Mouse (Mus musculus): Measurements from ENCODE around the gene Zdhhc13. TPM values are rescaled to one million over a fixed set of nuclear protein-coding genes. Genes with fewer than 3 reads are reported as not detected.

Zdhhc13 gene
- polyA plus RNA-seq, 1 experiment from 2014 or later = 39.8 TPM

- 85% methylated on average over 3 of the region's 3 CpGs for WGBS
- Histone ChIP-seq H3K4me2 (0 out of 2 replicates have a peak overlapping the region, but pooled peaks have one; percentile 73), H3K9me3 (no peaks in the 10 kb centered on the region), H3K4me3 (no peak overlapping the region), H3K9ac (no peak overlapping the region), H3K4me1 (replicated peaks) (peaks cover 28% of the 10 kb centered on the region), H3K27ac (replicated peaks) (no peak overlapping the region), H3K27me3 (no peaks in the 10 kb centered on the region), H3K36me3 (0 out of 2 replicates have a peak, but pooled peaks cover 5% of the 10 kb centered on the region)
- no peak for ATAC-seq (ENCODE audit: low read depth)
Observed at GRCm38 (mm10) chr7:48791412-48791811, 2.6 kb downstream of the Zdhhc13 start.

GRCm38 (mm10) chr7:48795130-48795529 is 6.3 kb downstream of the Zdhhc13 start:
- Histone ChIP-seq H3K36me3 (peaks cover 12% of the 10 kb centered on the region), H3K4me3 (no peak overlapping the region), H3K9ac (no peak overlapping the region), H3K4me2 (no peak overlapping the region), H3K27me3 (no peaks in the 10 kb centered on the region), H3K4me1 (replicated peaks) (peaks cover 15% of the 10 kb centered on the region), H3K9me3 (no peaks in the 10 kb centered on the region), H3K27ac (replicated peaks) (no peak overlapping the region)
- ATAC-seq (ENCODE audit: low read depth) = no peak
- WGBS = 84% methylated on average over 3 of the region's 3 CpGs

GRCm38 (mm10) chr7:48803381-48803780 is 14.6 kb downstream of the Zdhhc13 start:
- Histone ChIP-seq H3K36me3 (peaks cover 59% of the 10 kb centered on the region), H3K9me3 (no peaks in the 10 kb centered on the region)
- WGBS = 74% methylated on average over 7 of the region's 7 CpGs

GRCm38 (mm10) chr7:48806587-48806986 is 17.8 kb downstream of the Zdhhc13 start:
- Histone ChIP-seq H3K27me3 (no peaks in the 10 kb centered on the region), H3K4me2 (no peak overlapping the region), H3K9me3 (no peaks in the 10 kb centered on the region), H3K36me3 (peaks cover 75% of the 10 kb centered on the region), H3K9ac (no peak overlapping the region), H3K4me3 (no peak overlapping the region), H3K27ac (replicated peaks) (no peak overlapping the region), H3K4me1 (replicated peaks) (no peaks in the 10 kb centered on the region)
- 88% methylated on average over 4 of the region's 4 CpGs for WGBS
- no peak for ATAC-seq (ENCODE audit: low read depth)

More at GRCm38 (mm10) chr7:48803381-48803780, 14.6 kb downstream of the Zdhhc13 start:
- no peak overlapping the region for H3K9ac ChIP-seq
- no peak overlapping the region for H3K4me2 ChIP-seq
- no peak overlapping the region for H3K4me3 ChIP-seq
- no peak for ATAC-seq (ENCODE audit: low read depth)
- no peaks in the 10 kb centered on the region for H3K27me3 ChIP-seq
- no peaks in the 10 kb centered on the region for H3K4me1 ChIP-seq (replicated peaks)
- no peak overlapping the region for H3K27ac ChIP-seq (replicated peaks)

GRCm38 (mm10) chr7:48810652-48811051 is 21.8 kb downstream of the Zdhhc13 start:
- no peak for ATAC-seq (ENCODE audit: low read depth)
- no peaks in the 10 kb centered on the region for H3K4me1 ChIP-seq (replicated peaks)
- no peak overlapping the region for H3K9ac ChIP-seq
- WGBS = 93% methylated on average over 1 of the region's 1 CpGs
- no peak overlapping the region for H3K27ac ChIP-seq (replicated peaks)
- no peaks in the 10 kb centered on the region for H3K27me3 ChIP-seq
- no peak overlapping the region for H3K4me3 ChIP-seq
- H3K9me3 ChIP-seq = no peaks in the 10 kb centered on the region
- peaks cover 71% of the 10 kb centered on the region for H3K36me3 ChIP-seq
- no peak overlapping the region for H3K4me2 ChIP-seq

- Histone ChIP-seq H3K9ac (no peak overlapping the region), H3K4me3 (no peak overlapping the region), H3K27me3 (no peaks in the 10 kb centered on the region), H3K4me1 (replicated peaks) (no peaks in the 10 kb centered on the region), H3K27ac (replicated peaks) (no peak overlapping the region), H3K36me3 (peaks cover 73% of the 10 kb centered on the region), H3K4me2 (no peak overlapping the region), H3K9me3 (no peaks in the 10 kb centered on the region)
- ATAC-seq (ENCODE audit: low read depth) = no peak
Observed at GRCm38 (mm10) chr7:48812358-48812757, 23.6 kb downstream of the Zdhhc13 start.

GRCm38 (mm10) chr7:48813594-48813993 is 24.8 kb downstream of the Zdhhc13 start:
- Histone ChIP-seq H3K4me3 (no peak overlapping the region), H3K36me3 (peaks cover 75% of the 10 kb centered on the region)
- ATAC-seq (ENCODE audit: low read depth) = no peak

GRCm38 (mm10) chr7:48821654-48822053 is 32.9 kb downstream of the Zdhhc13 start:
- H3K4me2 ChIP-seq = no peak overlapping the region
- WGBS = 94% methylated on average over 5 of the region's 5 CpGs
- peaks cover 97% of the 10 kb centered on the region for H3K36me3 ChIP-seq

More at GRCm38 (mm10) chr7:48813594-48813993, 24.8 kb downstream of the Zdhhc13 start:
- Histone ChIP-seq H3K27ac (replicated peaks) (no peak overlapping the region), H3K4me2 (no peak overlapping the region), H3K9me3 (no peaks in the 10 kb centered on the region), H3K27me3 (no peaks in the 10 kb centered on the region), H3K4me1 (replicated peaks) (no peaks in the 10 kb centered on the region), H3K9ac (no peak overlapping the region)
- WGBS = 91% methylated on average over 1 of the region's 1 CpGs

GRCm38 (mm10) chr7:48823621-48824020 is 34.8 kb downstream of the Zdhhc13 start:
- 95% methylated on average over 3 of the region's 3 CpGs for WGBS
- Histone ChIP-seq H3K4me3 (no peak overlapping the region), H3K27me3 (peaks cover 20% of the 10 kb centered on the region), H3K4me2 (no peak overlapping the region), H3K4me1 (replicated peaks) (no peaks in the 10 kb centered on the region), H3K27ac (replicated peaks) (no peak overlapping the region), H3K9me3 (no peaks in the 10 kb centered on the region), H3K36me3 (peaks cover 92% of the 10 kb centered on the region), H3K9ac (no peak overlapping the region)
- no peak for ATAC-seq (ENCODE audit: low read depth)

More at GRCm38 (mm10) chr7:48821654-48822053, 32.9 kb downstream of the Zdhhc13 start:
- Histone ChIP-seq H3K27ac (replicated peaks) (no peak overlapping the region), H3K4me1 (replicated peaks) (no peaks in the 10 kb centered on the region), H3K27me3 (peaks cover 3% of the 10 kb centered on the region), H3K4me3 (no peak overlapping the region), H3K9me3 (no peaks in the 10 kb centered on the region), H3K9ac (no peak overlapping the region)
- no peak for ATAC-seq (ENCODE audit: low read depth)

GRCm38 (mm10) chr7:48824671-48825070 is 35.9 kb downstream of the Zdhhc13 start:
- no peak for ATAC-seq (ENCODE audit: low read depth)
- Histone ChIP-seq H3K9me3 (no peaks in the 10 kb centered on the region), H3K4me1 (replicated peaks) (no peaks in the 10 kb centered on the region), H3K9ac (no peak overlapping the region), H3K27ac (replicated peaks) (no peak overlapping the region), H3K36me3 (peaks cover 81% of the 10 kb centered on the region), H3K27me3 (peaks cover 30% of the 10 kb centered on the region), H3K4me2 (no peak overlapping the region), H3K4me3 (no peak overlapping the region)
- 97% methylated on average over 1 of the region's 1 CpGs for WGBS

- H3K4me3 ChIP-seq = no peak overlapping the region
- H3K27ac ChIP-seq (replicated peaks) = no peak overlapping the region
- H3K27me3 ChIP-seq = peaks cover 34% of the 10 kb centered on the region
- no peaks in the 10 kb centered on the region for H3K4me1 ChIP-seq (replicated peaks)
- no peak overlapping the region for H3K9ac ChIP-seq
- no peaks in the 10 kb centered on the region for H3K9me3 ChIP-seq
- WGBS = 93% methylated on average over 6 of the region's 6 CpGs
- peaks cover 76% of the 10 kb centered on the region for H3K36me3 ChIP-seq
- ATAC-seq (ENCODE audit: low read depth) = no peak
- H3K4me2 ChIP-seq = no peak overlapping the region
Observed at GRCm38 (mm10) chr7:48825170-48825569, 36.4 kb downstream of the Zdhhc13 start.

GRCm38 (mm10) chr7:48829177-48829910 is 40.5 kb downstream of the Zdhhc13 start:
- Histone ChIP-seq H3K27ac (replicated peaks) (no peak overlapping the region), H3K27me3 (peaks cover 75% of the 10 kb centered on the region), H3K4me1 (replicated peaks) (peaks cover 2% of the 10 kb centered on the region), H3K4me3 (no peak overlapping the region), H3K4me2 (no peak overlapping the region), H3K9me3 (no peaks in the 10 kb centered on the region), H3K9ac (no peak overlapping the region), H3K36me3 (peaks cover 37% of the 10 kb centered on the region)
- 83% methylated on average over 5 of the region's 5 CpGs for WGBS
- ATAC-seq (ENCODE audit: low read depth) = no peak

- H3K4me2 ChIP-seq = no peak overlapping the region
- 53% methylated on average over 2 of the region's 2 CpGs for WGBS
- no peak overlapping the region for H3K27ac ChIP-seq (replicated peaks)
- H3K4me3 ChIP-seq = no peak overlapping the region
- peaks cover 26% of the 10 kb centered on the region for H3K36me3 ChIP-seq
- no peak overlapping the region for H3K9ac ChIP-seq
- H3K27me3 ChIP-seq = peaks cover 80% of the 10 kb centered on the region
- peaks cover 13% of the 10 kb centered on the region for H3K4me1 ChIP-seq (replicated peaks)
- no peaks in the 10 kb centered on the region for H3K9me3 ChIP-seq
- ATAC-seq (ENCODE audit: low read depth) = no peak
Observed at GRCm38 (mm10) chr7:48830395-48830794, 41.6 kb downstream of the Zdhhc13 start.

All from neural tube, embryonic 13.5 days (tissue).